Mouse (Mus musculus): ENCODE data around the gene Zbtb16.
A peak's percentile ranks its signal among the peaks of the same experiment; 100 is the strongest.

Zbtb16 gene

GRCm38 (mm10) chr9:48801322-48801721 lies 34.7 kb downstream of the Zbtb16 start:
- no peak for DNase-seq

GRCm38 (mm10) chr9:48800627-48801026 lies 35.4 kb downstream of the Zbtb16 start:
- no peak for DNase-seq

DNA sequence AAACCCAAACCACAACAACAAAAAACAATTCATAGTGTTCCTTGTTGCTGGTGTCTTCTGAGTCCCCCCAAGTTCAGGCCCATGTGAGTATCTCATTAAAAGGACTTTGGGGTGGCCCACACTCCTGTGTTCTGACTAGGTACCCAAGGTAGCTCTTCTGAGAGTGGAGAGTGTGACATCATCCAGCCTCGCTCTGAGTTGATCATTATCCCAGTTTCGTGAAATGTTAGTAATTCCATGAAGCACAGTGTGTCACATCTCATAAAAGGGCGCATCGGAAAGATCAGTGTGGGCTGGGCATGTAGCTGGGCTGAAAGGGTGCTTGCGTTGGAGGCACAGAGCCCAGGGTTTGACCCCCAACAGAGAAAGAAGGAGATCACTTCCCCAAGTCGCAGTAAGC lies 38.0 kb downstream of the Zbtb16 start:
- no peak for DNase-seq

DNA sequence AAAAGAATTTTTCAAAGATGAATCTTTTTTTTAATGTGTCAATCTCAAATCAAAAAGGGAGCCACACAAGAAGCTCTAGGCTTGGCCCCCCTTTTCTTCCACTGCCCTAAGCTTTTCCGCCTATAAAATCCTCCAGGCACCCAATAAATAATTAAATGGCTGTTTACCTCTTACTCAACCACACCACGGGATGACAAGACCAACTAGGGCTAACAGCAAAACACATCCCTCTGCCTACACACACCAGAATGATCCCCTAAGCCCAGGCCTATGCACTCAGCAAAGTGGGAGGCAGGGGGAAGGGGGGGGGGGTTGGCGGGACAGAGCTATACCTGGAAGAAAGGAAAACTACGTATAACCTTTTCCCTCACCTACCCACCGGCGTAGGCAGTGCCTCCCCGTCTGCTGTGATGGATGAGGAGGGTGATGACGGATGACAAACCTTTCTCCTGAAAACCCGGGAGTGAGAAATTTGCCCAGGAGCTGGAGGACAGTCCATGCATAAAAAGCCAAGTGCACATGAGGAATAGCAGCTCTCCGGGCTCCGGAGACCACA lies 39.7 kb downstream of the Zbtb16 start:
- DNase-seq: no peak

DNA sequence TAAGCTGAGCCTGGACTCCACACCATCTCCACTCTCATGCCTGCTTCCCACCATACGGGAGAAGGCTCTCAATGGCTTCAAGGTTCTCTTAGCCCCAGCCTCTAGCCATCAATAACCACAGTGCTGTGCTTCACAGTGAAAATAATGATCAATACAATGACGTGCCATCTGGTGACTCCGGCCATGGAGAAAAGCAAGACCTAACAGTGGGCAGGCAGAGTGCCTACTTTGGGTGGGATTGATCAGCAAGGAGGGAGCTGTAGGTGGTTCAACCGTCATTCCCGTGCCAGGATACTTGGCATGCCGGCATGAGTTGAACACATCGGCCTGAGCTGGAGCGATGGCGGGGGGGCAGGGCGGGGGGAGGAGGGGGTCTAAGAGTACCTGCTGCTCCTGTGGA lies 40.3 kb downstream of the Zbtb16 start:
- peak; percentile 93 for DNase-seq

DNA sequence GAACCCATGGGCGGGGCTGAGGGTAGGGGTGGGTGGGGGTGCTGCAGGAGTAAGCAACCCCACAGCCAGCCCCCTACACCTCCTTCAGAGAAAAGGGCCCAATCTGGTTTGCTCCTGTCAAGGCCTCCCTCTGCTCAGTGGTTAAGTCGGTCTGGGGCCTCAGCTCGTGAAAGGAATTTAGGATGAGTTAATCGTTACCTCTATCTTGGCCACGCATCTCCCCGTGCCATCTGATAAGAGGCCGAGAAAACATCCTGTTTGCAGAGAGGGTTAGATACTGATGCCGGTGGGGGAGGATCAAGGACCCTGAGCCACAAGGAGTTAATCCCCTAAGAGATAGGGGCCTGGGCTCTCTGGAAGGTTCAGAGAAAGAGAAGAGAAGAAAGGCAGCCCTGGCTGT lies 40.9 kb downstream of the Zbtb16 start:
- DNase-seq: no peak

GRCm38 (mm10) chr9:48794463-48794862 lies 41.6 kb downstream of the Zbtb16 start:
- DNase-seq: no peak

DNA sequence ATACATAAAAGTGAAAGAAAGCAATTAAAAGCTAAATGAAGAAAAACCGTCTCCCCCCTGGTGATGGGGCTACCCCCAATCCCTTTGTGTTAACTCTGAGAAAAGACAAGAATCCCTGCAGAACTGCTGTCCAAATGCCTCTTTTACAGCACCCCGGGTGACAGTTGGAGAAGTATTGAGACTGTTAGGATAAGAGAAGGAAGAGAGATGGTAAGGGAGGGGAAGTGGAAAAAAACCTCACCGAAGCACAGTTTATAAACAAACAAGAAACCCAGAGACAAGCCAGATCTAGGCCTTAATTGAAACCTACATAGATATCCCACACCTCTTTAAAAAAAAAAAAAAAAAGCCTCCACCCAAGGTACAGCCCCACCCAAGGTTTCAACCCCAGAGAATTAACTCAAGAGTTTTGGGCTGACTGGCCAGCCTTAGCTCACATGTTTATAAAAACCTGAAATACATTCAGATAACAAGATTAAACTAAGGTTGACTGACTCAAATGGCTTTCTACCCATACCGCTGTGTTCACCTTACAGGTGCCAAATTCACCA lies 42.3 kb downstream of the Zbtb16 start:
- no peak for DNase-seq

DNA sequence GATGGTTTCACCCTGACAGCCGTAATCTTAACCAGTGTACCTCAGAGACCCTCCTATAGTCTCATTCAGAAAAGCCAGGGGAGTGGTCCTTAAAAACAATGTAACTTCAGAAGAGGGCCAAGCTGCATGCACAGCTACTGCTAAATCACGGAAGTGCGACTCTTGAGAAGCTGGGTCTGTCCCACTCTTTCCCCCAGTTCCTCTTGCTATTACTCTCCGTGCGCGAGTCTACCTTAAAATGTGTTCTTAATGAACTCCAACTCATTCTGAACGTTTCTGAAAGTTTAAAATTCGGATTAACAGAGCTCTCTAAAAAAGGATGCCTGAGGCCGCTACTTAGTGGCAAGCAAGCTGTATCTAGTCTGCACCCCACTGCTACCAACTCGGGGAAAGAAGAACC lies 45.4 kb downstream of the Zbtb16 start:
- DNase-seq: no peak

DNA sequence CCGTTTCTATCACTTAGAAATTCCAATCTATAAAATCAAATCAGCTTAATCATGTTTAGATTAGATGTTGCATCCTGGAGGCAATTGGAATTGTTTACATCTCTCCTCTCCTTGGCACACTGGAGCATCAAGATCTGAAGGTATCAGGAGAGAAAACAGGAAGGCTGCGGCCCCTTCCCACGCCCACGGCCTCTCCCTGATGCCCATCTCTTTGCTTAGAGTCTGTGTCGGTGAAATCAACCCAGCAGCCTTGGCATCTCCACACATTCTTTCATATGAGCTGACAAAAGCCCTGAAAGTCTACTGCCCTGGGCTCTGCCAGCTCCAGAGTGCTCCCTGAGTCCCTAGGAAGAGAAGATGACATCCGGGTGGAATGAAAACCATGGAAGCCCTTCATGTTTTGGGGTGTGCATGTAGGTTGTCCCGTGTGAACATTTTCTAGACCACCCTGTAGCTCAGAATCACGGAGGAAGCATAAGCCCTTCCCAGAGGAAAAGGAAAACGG lies 48.1 kb downstream of the Zbtb16 start:
- DNase-seq: peak; percentile 92

DNA sequence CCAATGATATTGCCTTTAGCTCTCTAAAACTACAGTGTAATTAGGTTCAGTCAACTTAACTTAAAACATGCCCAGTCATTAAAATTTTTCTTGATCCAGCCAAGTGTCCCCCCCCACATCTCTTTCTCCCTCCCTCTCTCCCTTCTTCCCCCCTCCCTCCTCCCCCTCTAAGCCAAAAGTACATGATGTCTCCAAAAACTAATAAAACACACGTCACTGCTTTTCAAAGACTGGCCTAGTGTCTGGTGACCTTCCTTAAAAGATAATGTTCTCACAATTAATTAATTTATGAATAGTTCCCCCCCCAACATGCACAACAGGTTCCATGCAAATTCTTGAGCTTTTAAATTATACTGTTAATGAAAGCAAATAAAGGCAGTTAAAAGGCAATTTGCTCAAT lies 48.7 kb downstream of the Zbtb16 start:
- DNase-seq: no peak

DNA sequence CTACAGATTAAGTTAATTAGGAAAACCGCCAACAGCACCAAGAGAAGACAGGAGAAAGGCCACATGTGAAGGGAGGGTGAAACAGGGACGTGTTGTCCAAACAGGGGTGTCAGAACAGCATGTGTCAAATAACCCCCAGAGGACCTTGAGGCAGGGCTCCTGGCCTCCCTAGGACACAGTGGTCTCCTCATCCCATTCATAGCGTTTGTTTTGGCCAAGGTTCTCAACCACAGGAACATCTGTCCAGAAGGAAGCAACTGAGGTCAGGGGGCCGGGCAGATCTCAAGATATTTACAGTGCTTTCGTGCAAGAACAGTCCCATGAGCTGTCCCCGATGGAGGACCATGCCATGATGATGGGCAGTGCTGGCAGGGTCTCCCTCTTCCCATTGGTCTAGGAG lies 49.2 kb downstream of the Zbtb16 start:
- DNase-seq: peak; percentile 99

- DNase-seq: peak; percentile 94
These were observed 51.1 kb downstream of the Zbtb16 start for GRCm38 (mm10) chr9:48784937-48785336.

- DNase-seq: peak; percentile 96
These were observed 52.7 kb downstream of the Zbtb16 start for GRCm38 (mm10) chr9:48783292-48783691.

GRCm38 (mm10) chr9:48782284-48783060 lies 53.5 kb downstream of the Zbtb16 start:
- peak; percentile 93 for DNase-seq

GRCm38 (mm10) chr9:48776268-48776667 lies 59.8 kb downstream of the Zbtb16 start:
- no peak for DNase-seq

- DNase-seq: peak; percentile 97
These were observed 60.5 kb downstream of the Zbtb16 start for GRCm38 (mm10) chr9:48775561-48775960.

GRCm38 (mm10) chr9:48773710-48774109 lies 62.3 kb downstream of the Zbtb16 start:
- DNase-seq: peak; percentile 93

DNA sequence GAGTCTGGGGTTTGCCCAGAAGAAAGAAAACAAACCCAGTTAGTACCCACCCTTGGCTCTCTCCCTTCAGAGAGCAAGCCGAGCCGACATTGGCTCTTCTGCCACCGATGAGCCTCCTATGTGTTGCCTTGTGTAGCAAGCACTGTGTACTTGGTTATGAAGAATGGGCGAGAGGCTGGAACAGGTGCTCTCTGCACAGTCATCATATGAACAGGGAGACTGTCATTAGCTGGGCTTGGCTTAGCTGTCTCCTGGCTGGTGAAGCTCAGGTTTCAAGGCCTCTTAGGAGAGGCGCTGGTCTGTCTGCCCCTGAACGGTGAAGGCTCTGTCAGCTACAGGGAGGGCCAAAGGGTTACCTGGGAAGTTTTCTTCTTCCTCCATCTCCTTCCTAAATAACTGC lies 62.9 kb downstream of the Zbtb16 start:
- DNase-seq: no peak

- DNase-seq: no peak
These were observed 64.5 kb downstream of the Zbtb16 start for GRCm38 (mm10) chr9:48771504-48771903.

- DNase-seq: peak; percentile 93
These were observed 67.1 kb downstream of the Zbtb16 start for GRCm38 (mm10) chr9:48768965-48769364.

DNA sequence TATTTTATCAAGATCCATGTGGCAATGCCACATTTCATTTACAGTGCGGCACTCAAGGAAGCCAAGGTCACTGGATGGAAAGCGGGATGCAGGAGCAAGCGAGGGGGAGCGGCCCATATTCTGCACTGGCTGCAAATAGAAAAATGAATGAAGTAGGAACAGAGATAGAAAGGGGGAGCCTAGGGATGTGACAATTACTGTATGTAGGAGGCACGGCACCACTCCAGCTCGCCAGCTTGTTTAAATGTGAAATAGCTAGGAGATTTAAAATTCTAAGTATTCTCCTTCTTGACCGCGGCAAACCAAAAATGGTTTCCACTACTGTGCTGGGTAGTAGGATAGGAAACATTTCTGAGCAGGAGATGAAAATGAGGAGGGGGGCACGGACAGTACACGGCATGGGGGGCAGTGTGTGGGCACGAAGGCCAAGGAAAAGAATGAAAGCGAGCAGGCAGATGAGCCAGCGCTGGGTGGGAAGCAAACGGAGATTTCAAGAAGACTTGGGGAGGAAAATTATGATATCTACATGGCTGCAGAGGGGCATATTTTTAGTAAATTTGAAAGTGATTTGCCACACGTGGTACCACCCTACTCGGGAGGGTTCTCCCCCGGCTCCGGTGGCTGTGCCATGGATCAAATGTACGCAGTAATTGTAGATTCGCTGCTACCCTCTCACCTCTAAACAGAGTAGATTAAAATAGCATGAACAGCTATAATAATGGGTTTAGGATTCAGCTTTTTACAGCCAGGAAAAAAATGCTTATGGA lies 68.2 kb downstream of the Zbtb16 start:
- no peak for DNase-seq

GRCm38 (mm10) chr9:48765927-48766326 lies 70.1 kb downstream of the Zbtb16 start:
- DNase-seq: no peak

Measured in heart, adult 11 months (tissue).